ENCODE assay signal across 35 mouse cellular contexts in the genomic region with DNA sequence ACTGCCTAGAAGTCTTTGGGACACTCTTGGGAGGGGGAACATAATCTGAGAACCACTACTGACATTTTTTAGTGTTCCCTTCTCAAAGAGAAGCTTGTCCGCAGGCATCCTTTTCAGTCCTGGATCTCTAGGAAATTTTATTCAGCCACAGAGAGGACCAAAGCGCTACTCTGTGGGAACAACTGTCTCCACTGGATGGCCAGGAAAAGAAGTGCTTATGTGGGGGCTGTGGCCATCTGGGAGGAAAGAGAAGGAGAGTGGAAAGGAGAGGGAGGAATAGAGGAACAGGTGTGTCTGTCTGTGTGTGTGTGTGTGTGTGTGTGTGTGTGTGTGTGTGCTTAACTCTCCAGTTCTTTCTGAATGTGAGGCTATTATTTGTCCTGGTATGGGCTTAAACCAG. TPM values are rescaled to one million over a fixed set of nuclear protein-coding genes. Genes with fewer than 3 reads are reported as not detected.
DNase-seq lines count a peak whose midpoint lies in the region; ATAC-seq and TF ChIP-seq lines count a peak whose summit lies in the region.
"Had no signal": no experiment of that assay in that cellular context is flagged by ENCODE, and none has a peak within 500 bp of the region (broad histone marks: within the 10 kb centered on the region; RNA-seq: fewer than 3 reads in every experiment).

No protein-coding gene starts in this region.

- H3K27me3 ChIP-seq in lung, embryonic 14.5 days (ENCODE audit: insufficient read depth, low read length), result no peaks in the 10 kb centered on the region
- no peaks in the 10 kb centered on the region for H3K27me3 ChIP-seq in heart, adult 2 months (ENCODE audit: control insufficient read depth, insufficient read depth, low read length)
- H3K27me3 ChIP-seq: forebrain, embryonic 13.5 days; intestine, embryonic 15.5 days; liver, embryonic 13.5 days; midbrain, embryonic 15.5 days had no signal

- DNase-seq in lung, embryonic 14.5 days, result no peak
- no peak for DNase-seq in lung, postnatal 4 days
- peak; percentile 54 for DNase-seq in brain, adult 2 months (ENCODE audit: low read depth, low spot score)
- DNase-seq in left cerebral cortex, postnatal 25 days (ENCODE audit: low spot score in 2 of 2), result peak; percentile 13 to 76
- DNase-seq in right cerebral cortex, postnatal 14 days, result peak; percentile 32
- no peak for DNase-seq in heart, adult 2 months
- DNase-seq: adrenal gland, adult 2 months; B cell, adult 2 months; cerebellum, adult 8-10 months; cerebellum, postnatal 25 days; kidney, adult 8-10 months; kidney, postnatal 4 days; liver, embryonic 13.5 days; thymus, postnatal 4 days had no signal

- 88% methylated on average over 2 of the region's 2 CpGs for WGBS in lung, embryonic 14.5 days
- 78% methylated on average over 2 of the region's 2 CpGs for WGBS in heart, adult 2 months

- no peak overlapping the region for H3K4me2 ChIP-seq in lung, embryonic 14.5 days
- H3K4me2 ChIP-seq: embryonic facial prominence, embryonic 15.5 days; forebrain, embryonic 13.5 days; heart, embryonic 15.5 days; hindbrain, embryonic 12.5 days; intestine, embryonic 15.5 days; limb, embryonic 15.5 days; liver, embryonic 13.5 days; midbrain, embryonic 15.5 days; neural tube, embryonic 15.5 days had no signal

- no peaks in the 10 kb centered on the region for H3K9me3 ChIP-seq in lung, embryonic 14.5 days (ENCODE audit: low read depth, low read length)
- H3K9me3 ChIP-seq: embryonic facial prominence, embryonic 10.5 days; embryonic facial prominence, embryonic 15.5 days; forebrain, embryonic 13.5 days; heart, embryonic 15.5 days; hindbrain, embryonic 12.5 days; intestine, embryonic 15.5 days; limb, embryonic 15.5 days; liver, embryonic 13.5 days; midbrain, embryonic 15.5 days; neural tube, embryonic 15.5 days had no signal

- TF ChIP-seq CTCF in lung, embryonic 14.5 days (IDR thresholded peaks at IDR 0.05; ENCODE audit: low read depth), result no peak
- no peak for TF ChIP-seq CTCF in heart, adult 2 months (IDR thresholded peaks at IDR 0.05)

- no peak for TF ChIP-seq POLR2A in heart, adult 2 months (IDR thresholded peaks at IDR 0.05; ENCODE audit: insufficient read depth, low read depth, low read length)

- H3K36me3 ChIP-seq in lung, embryonic 14.5 days (ENCODE audit: insufficient read depth), result no peaks in the 10 kb centered on the region
- no peaks in the 10 kb centered on the region for H3K36me3 ChIP-seq in heart, adult 2 months (ENCODE audit: control insufficient read depth, insufficient read depth, low read length)
- H3K36me3 ChIP-seq: embryonic facial prominence, embryonic 15.5 days; heart, embryonic 15.5 days; hindbrain, embryonic 12.5 days; intestine, embryonic 15.5 days; limb, embryonic 15.5 days; liver, embryonic 13.5 days; midbrain, embryonic 15.5 days; neural tube, embryonic 15.5 days had no signal

- intact Hi-C loops in left cerebral cortex, postnatal 25 days (cut with DNase I), result no loop called here
- intact Hi-C loops in heart, adult 2 months (cut with DNase I), result no loop called here

- no peak for TF ChIP-seq EP300 in heart, adult 2 months (IDR thresholded peaks at IDR 0.05; ENCODE audit: insufficient read depth, low read depth, low read length)

- no peaks in the 10 kb centered on the region for H3K79me2 ChIP-seq in heart, adult 2 months (replicated peaks; ENCODE audit: control insufficient read depth, insufficient read depth, low read length)

- no peak for ATAC-seq in lung, embryonic 14.5 days (ENCODE audit: insufficient read depth)
- ATAC-seq in erythroid progenitor cell, adult 5-6 weeks (replicated peaks; ENCODE audit: low FRiP score, poor library complexity, severe bottlenecking), result no peak
- ATAC-seq: forebrain, embryonic 13.5 days; hindbrain, postnatal 0 days; intestine, embryonic 15.5 days; lung, postnatal 0 days; midbrain, embryonic 15.5 days had no signal

- no peaks in the 10 kb centered on the region; the same call in 1 of the 2 replicates for H3K4me1 ChIP-seq in lung, embryonic 14.5 days (ENCODE audit: insufficient read depth)
- H3K4me1 ChIP-seq in heart, adult 2 months (ENCODE audit: control insufficient read depth, insufficient read depth, low read length), result no peaks in the 10 kb centered on the region
- H3K4me1 ChIP-seq: embryonic facial prominence, embryonic 15.5 days; intestine, embryonic 15.5 days; liver, embryonic 13.5 days; midbrain, embryonic 15.5 days; neural tube, embryonic 15.5 days had no signal

- no peak overlapping the region for H3K4me3 ChIP-seq in lung, embryonic 14.5 days (ENCODE audit: low read depth, low read length)
- no peak overlapping the region for H3K4me3 ChIP-seq in heart, adult 2 months
- H3K4me3 ChIP-seq: embryonic facial prominence, embryonic 10.5 days; embryonic facial prominence, embryonic 15.5 days; forebrain, embryonic 13.5 days; heart, embryonic 15.5 days; hindbrain, embryonic 12.5 days; intestine, embryonic 15.5 days; limb, embryonic 15.5 days; liver, embryonic 13.5 days; midbrain, embryonic 15.5 days; neural tube, embryonic 15.5 days had no signal

- H3K27ac ChIP-seq in lung, embryonic 14.5 days (ENCODE audit: low read depth), result peak overlapping the region; percentile 21; the same call in 1 of the 2 replicates
- no peak overlapping the region for H3K27ac ChIP-seq in heart, adult 2 months
- H3K27ac ChIP-seq: embryonic facial prominence, embryonic 10.5 days; embryonic facial prominence, embryonic 15.5 days; forebrain, embryonic 13.5 days; heart, embryonic 15.5 days; hindbrain, postnatal 0 days; intestine, embryonic 15.5 days; kidney, postnatal 0 days; limb, embryonic 15.5 days; liver, embryonic 13.5 days; macrophage; midbrain, embryonic 15.5 days; neural tube, embryonic 15.5 days had no signal

- H3K9ac ChIP-seq in lung, embryonic 14.5 days, result no peak overlapping the region; the same call in 1 of the 2 replicates
- no peak overlapping the region for H3K9ac ChIP-seq in heart, adult 2 months (ENCODE audit: low read depth, low read length)
- H3K9ac ChIP-seq: embryonic facial prominence, embryonic 15.5 days; forebrain, embryonic 13.5 days; heart, embryonic 15.5 days; hindbrain, embryonic 12.5 days; intestine, embryonic 15.5 days; limb, embryonic 15.5 days; liver, embryonic 13.5 days; midbrain, embryonic 15.5 days; neural tube, embryonic 15.5 days had no signal

RNA-seq across cellular contexts. Expression of a gene that starts 28.8 kb away (rescaled TPM):
- polyA plus RNA-seq in lung, embryonic 14.5 days (2014; fragmentation: Nextera tagmentation; extraction: Ambion mirVana), result not detected in 2 replicates
- not detected for total RNA-seq in left cerebral cortex, postnatal 25 days (2021)
- total RNA-seq in erythroid progenitor cell, adult 5-6 weeks (2015; ENCODE audit: low replicate concordance), result not detected in 2 replicates
- not detected in 2 replicates for total RNA-seq in erythroid progenitor cell, adult 5-6 weeks (2017; ENCODE audit: low replicate concordance)
- total RNA-seq in heart, adult 2 months (2021), result not detected
- polyA plus RNA-seq in heart, adult 2 months (2012; rRNA removed), result not detected in 2 replicates
- total RNA-seq: adrenal gland, adult 2 months; adrenal gland, postnatal 4 days; gastrocnemius, adult 8-10 months; gastrocnemius, postnatal 4 days; heart, postnatal 25 days; hindbrain, postnatal 0 days; left cerebral cortex, postnatal 10 days; megakaryocyte-erythroid progenitor cell, adult 5-6 weeks had no signal
- polyA plus RNA-seq: adrenal gland, adult 2 months; embryonic facial prominence, embryonic 10.5 days; embryonic facial prominence, embryonic 15.5 days; heart, embryonic 15.5 days; hindbrain, embryonic 12.5 days; hindbrain, postnatal 0 days; intestine, embryonic 15.5 days; kidney, postnatal 0 days; limb, embryonic 15.5 days; liver, embryonic 13.5 days; lung, postnatal 0 days; macrophage; midbrain, embryonic 15.5 days; neural tube, embryonic 15.5 days; thymus, postnatal 0 days had no signal

Comparison
In these comparisons a context has a peak if more than half of its experiments do, and no peak if none do; other contexts are left out.
1. DNase-seq: peak in brain, adult 2 months (single experiment), left cerebral cortex, postnatal 25 days (2 of 2) and right cerebral cortex, postnatal 14 days (single experiment); none in lung, embryonic 14.5 days (single experiment), lung, postnatal 4 days (0 of 2) and heart, adult 2 months (0 of 2).